Mouse (Mus musculus) gastrocnemius, postnatal 4 days (tissue): ENCODE measurements around the gene Asap2. TPM values are rescaled to one million over a fixed set of nuclear protein-coding genes. Genes with fewer than 3 reads are reported as not detected.
A peak's percentile ranks its signal among the peaks of the same experiment; 100 is the strongest.
"Not testable (repeated sequence)": the region's sequence is repeated elsewhere in the genome, so short reads cannot be mapped to it uniquely, and the experiment has no call there.

Experiments
- DNase-seq, 2 experiments: peaks; one replicate each; pipeline ENCODE4 v3.0.0; 2021 to 2022; ENCODE audit warnings: low spot score in 2 of 2, mixed read lengths in 2 of 2
- long read RNA-seq, 2 experiments: library from polyadenylated mRNA; stranded (forward); transcript quantifications; one replicate each; pipeline ENCODE4 v2.0.0; 2021
- total RNA-seq, 2 experiments: library from RNA; stranded (reverse); gene quantifications; 2 replicates each; pipeline ENCODE4 v1.2.3; 2021

The Asap2 gene
- 10 to 100 TPM; 15.8 TPM for total RNA-seq
- long read RNA-seq, experiment 1, partial matches to known transcripts, result 1 of 8 reads
- long read RNA-seq, experiment 1, other reads (novel, unspliced or antisense), result 7 of 8 reads
- long read RNA-seq, experiment 2, partial matches to known transcripts, result 4 of 12 reads
- long read RNA-seq, experiment 2, other reads (novel, unspliced or antisense), result 4 of 12 reads

- DNase-seq, result peak; percentile 13 to 20
Observed at GRCm38 (mm10) chr12:20990132-20990531, at the start of gene Asap2. Gene Asap2, plus strand, starts transcription at chr12:20990459.

GRCm38 (mm10) chr12:20947051-20947997 lies 42.9 kb upstream of the Asap2 start:
- not testable (repeated sequence) for DNase-seq

GRCm38 (mm10) chr12:20990579-20990978 lies 320 bp downstream of the Asap2 start:
- peak; percentile 12 for DNase-seq

- DNase-seq, result not testable (repeated sequence)
Observed at GRCm38 (mm10) chr12:21030875-21031274, 40.6 kb downstream of the Asap2 start.

DNA sequence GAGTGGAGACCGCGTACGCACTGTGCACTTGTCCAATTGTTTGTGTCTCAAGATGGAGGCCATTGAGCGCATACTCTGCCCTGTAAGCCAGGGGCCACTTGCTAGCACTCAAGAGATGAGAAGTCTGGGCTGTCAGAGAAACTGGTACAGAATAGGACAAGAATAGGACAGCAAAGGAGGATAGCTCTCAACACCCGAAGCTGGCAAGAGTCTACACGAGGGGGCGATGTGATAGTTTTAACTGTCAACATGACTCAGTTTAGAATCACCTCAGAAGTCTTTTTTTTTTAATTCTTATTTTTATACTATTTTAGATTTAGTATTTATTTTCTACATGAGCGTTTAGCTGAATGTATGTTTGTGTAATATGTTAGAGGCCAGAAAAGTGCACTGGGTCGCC lies 56.5 kb downstream of the Asap2 start:
- not testable (repeated sequence) for DNase-seq

GRCm38 (mm10) chr12:21075731-21076130 lies 85.5 kb downstream of the Asap2 start:
- DNase-seq, result peak; percentile 49 to 72

GRCm38 (mm10) chr12:21090168-21090567 lies 99.9 kb downstream of the Asap2 start:
- not testable (repeated sequence) for DNase-seq

DNA sequence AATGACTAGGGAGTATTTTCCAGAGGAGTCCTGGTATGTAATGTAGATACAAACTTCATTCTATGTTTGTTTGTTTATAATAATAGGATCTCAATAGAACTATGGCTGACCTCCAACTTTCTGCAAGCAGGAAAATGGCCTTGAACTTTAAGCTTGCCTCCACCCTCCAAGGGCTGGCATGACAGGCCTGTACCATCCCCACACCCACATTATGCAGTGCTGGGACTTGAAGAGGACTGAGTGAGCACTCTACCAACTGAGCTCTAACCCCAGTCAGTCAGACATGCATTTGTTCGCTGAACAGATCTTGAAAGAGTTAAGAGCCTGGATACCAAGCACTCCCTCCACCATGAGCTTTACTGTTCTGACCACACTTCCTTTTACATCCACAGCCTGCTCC lies 102.2 kb downstream of the Asap2 start:
- DNase-seq, result not testable (repeated sequence)

DNA sequence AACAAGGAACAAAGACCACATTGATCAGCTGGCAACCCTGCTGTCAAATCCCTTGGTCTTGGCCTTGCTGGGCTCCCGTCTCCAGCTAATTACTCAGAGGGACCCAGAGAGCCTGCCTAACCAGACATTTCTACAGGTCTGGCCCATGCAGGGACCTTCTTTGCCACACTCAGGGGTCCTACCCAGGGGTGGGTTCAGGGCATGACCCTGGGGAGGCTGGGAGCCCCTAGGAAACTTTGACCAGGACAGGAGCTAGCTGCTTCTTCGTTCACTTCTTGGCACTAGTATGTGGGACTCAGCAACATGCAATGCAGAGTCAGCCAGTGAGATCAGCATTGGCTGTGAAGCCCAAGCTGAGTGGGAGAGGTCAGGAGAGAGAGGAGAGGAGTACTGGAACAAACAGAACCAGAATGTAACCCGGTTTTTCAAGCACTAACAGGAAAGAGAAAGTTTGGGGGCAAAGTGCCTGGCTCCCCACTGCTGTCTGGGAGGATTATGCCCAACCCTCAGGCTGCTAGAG lies 107.6 kb downstream of the Asap2 start:
- DNase-seq, result not testable (repeated sequence)

GRCm38 (mm10) chr12:21111116-21111475 lies 120.8 kb downstream of the Asap2 start:
- not testable (repeated sequence) for DNase-seq

GRCm38 (mm10) chr12:21111476-21112452 lies 121.5 kb downstream of the Asap2 start:
- DNase-seq, result peak; percentile 69 to 84

DNA sequence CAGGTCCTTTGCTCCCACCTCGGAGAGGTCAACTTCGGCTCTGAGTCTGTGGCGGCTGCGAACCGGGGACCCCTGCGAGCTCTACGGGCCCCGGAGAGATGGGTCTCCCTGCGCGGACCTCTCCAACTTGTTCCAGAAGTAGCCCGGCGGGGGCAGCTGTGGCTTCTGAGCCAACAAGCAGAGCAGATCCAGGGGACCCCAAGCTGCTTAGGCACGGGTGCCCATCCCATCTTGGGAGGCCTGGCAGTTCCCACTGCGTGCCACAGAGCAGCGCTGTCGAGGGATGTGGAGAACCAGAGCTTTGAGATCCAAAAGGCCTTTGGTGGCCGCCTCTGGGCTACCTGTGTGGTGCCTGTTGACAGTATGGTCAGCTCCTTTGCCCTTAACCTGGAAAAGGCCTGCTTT lies 122.2 kb downstream of the Asap2 start:
- DNase-seq, result peak; percentile 38 to 57

- no peak for DNase-seq
Observed at GRCm38 (mm10) chr12:21119446-21119845, 129.2 kb downstream of the Asap2 start.

DNA sequence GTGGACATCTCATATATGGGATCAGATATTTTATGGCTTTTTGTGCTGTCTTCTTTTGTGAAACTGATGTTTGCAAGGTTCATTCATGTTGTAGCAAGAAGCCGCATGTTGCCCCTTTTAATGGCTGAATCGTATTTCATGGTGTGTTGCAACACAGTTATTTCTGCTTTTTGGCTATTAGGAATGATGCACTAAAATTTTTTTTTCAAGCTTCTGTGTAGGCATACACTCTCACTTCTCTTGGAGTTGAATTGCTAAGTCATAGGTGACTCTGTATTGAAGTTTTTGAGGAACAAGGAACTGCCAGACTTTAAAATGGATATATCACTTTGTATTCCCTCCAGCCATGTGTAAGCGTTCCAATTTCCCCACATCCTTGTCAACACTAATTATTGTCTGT lies 132.6 kb downstream of the Asap2 start:
- no peak for DNase-seq

DNA sequence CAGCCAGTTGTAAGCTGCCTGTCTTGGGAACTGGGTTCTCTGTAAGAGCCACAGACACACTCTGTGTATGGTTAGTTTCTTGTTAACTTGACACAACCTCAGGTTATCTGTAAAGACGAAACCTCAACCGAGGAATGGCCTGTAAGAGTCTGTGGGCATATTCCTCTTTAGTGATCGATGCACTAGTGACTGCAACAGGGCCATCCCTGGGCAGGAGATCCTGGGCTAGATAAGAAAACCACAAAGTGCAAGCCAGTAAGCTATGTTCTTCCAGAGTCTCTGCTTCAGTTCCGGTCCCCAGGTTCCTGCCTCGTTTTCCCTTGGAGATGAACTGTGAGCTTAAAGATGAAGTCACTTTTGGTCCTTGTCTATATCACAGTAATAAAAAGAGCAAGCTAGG lies 133.4 kb downstream of the Asap2 start:
- no peak for DNase-seq

- DNase-seq, result no peak
Observed at GRCm38 (mm10) chr12:21125675-21126470, 135.6 kb downstream of the Asap2 start.

DNA sequence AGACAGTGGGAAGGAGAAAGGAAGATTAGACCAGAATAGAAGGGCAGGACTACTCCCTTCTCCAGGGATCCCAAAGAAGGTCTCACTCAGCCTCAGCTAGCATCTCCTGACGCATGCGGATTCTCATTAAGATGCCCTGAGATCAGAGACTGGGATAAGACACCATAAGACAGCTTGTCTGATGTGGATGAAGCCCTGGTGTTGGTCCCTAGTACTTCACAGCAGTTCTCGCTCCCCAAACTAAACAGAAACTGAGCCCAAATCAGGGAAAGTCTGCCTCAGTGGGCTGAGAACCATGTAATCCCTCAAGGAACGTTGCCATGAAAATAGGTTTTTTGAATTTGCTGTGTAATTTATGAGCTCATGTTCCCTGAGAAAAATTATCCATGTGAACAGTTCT lies 136.3 kb downstream of the Asap2 start:
- no peak for DNase-seq

- no peak for DNase-seq
Observed at GRCm38 (mm10) chr12:21128930-21129869, 138.9 kb downstream of the Asap2 start.

DNA sequence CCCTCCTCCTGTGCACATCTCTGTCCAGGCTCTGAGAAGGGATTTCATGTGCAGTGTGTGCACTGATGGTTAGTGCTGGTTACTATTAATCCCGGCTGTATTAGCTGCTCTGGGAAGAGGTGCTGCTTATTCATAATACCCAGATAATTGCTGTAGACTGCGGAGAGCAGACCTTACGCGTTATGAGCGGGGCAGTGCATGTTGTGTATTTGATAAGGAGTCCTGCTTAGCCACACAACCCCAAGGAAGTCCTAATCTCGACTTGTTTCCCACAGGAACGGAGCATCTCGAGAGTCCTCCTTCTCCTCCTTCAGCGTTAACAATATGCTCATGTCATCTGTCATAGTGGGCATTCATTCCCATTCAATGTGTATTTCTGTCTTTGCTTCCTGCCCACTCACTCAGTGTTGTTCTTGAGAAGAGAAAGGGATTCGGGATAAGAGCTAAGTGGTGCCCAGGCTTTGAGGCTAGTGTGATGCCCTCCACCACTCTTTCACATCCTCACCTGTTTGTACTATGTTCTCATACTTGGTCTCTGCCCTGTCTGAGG lies 140.1 kb downstream of the Asap2 start:
- DNase-seq, result no peak
